ENCODE assay signal across 12 mouse cellular contexts in genomic region chr10:75501641-75502040, GRCm38 (mm10). TPM values are rescaled to one million over a fixed set of nuclear protein-coding genes. Genes with fewer than 3 reads are reported as not detected.
"Had no signal": no experiment of that assay in that cellular context is flagged by ENCODE, and none has a peak within 500 bp of the region (broad histone marks: within the 10 kb centered on the region; RNA-seq: fewer than 3 reads in every experiment).

No protein-coding gene starts in this region.

- H3K4me3 ChIP-seq: left cerebral cortex, adult 2 months; limb, embryonic 10.5 days; megakaryocyte, embryonic 14.5 days; midbrain, embryonic 12.5 days; stomach, embryonic 15.5 days had no signal

- H3K4me2 ChIP-seq: midbrain, embryonic 12.5 days; stomach, embryonic 15.5 days had no signal

- ATAC-seq: hindbrain, postnatal 0 days had no signal

- H3K27me3 ChIP-seq: megakaryocyte, embryonic 14.5 days; midbrain, embryonic 12.5 days; stomach, embryonic 15.5 days had no signal

- DNase-seq: kidney, adult 11 months; kidney, postnatal 10 days; right cerebral cortex, postnatal 14 days; thymus, adult 2 months; thymus, postnatal 25 days had no signal

- H3K9me3 ChIP-seq: limb, embryonic 10.5 days; megakaryocyte, embryonic 14.5 days; midbrain, embryonic 12.5 days; stomach, embryonic 15.5 days had no signal

- H3K36me3 ChIP-seq: midbrain, embryonic 12.5 days; stomach, embryonic 15.5 days had no signal

- H3K9ac ChIP-seq: midbrain, embryonic 12.5 days; stomach, embryonic 15.5 days had no signal

- H3K27ac ChIP-seq: hindbrain, postnatal 0 days; left cerebral cortex, adult 2 months; limb, embryonic 10.5 days; macrophage; midbrain, embryonic 12.5 days; stomach, embryonic 15.5 days had no signal

- H3K4me1 ChIP-seq: limb, embryonic 10.5 days; midbrain, embryonic 12.5 days had no signal

RNA-seq across cellular contexts. Expression of gene Lrrc75b, which starts 58.5 kb away (rescaled TPM):
- polyA plus RNA-seq: macrophage had no signal

RNA-seq across cellular contexts. Expression of gene Ggt1, which starts 59.8 kb away (rescaled TPM):
- polyA plus RNA-seq: macrophage had no signal
